Mouse (Mus musculus) liver, postnatal 0 days (tissue): ENCODE measurements at regions not wholly inside any gene's neighbourhood (a gene's known extent, or its start where the extent isn't known, plus 50 kb on each side); places are given as distances from the start of the nearest gene placed in this dataset.

Experiments used
- CTCF ChIP-seq: sonication (generic); IDR thresholded peaks from 2 replicates; pipeline ENCODE4 v1.5.1; 2016; ENCODE audit warnings: antibody characterized with exemption, low read depth
- EP300 ChIP-seq: IDR thresholded peaks from 2 replicates; pipeline ENCODE4 v1.6.1; 2016; ENCODE audit warnings: antibody characterized with exemption, low read depth, mild to moderate bottlenecking

- no peak for TF ChIP-seq EP300
- TF ChIP-seq CTCF = no peak
Observed at GRCm38 (mm10) chr1:57267851-57268250, 109.6 kb upstream of the 1700066M21Rik start.
